Mouse (Mus musculus) adrenal gland, postnatal 4 days (tissue): ENCODE measurements at regions not wholly inside any gene's neighbourhood (a gene's known extent, or its start where the extent isn't known, plus 50 kb on each side); places are given as distances from the start of the nearest gene placed in this dataset.

Source experiments
- DNase-seq, 2 experiments: peaks; one replicate each; pipeline ENCODE4 v3.0.0; 2021 to 2022; ENCODE audit warnings: low spot score in 2 of 2, mixed read lengths in 2 of 2

DNA sequence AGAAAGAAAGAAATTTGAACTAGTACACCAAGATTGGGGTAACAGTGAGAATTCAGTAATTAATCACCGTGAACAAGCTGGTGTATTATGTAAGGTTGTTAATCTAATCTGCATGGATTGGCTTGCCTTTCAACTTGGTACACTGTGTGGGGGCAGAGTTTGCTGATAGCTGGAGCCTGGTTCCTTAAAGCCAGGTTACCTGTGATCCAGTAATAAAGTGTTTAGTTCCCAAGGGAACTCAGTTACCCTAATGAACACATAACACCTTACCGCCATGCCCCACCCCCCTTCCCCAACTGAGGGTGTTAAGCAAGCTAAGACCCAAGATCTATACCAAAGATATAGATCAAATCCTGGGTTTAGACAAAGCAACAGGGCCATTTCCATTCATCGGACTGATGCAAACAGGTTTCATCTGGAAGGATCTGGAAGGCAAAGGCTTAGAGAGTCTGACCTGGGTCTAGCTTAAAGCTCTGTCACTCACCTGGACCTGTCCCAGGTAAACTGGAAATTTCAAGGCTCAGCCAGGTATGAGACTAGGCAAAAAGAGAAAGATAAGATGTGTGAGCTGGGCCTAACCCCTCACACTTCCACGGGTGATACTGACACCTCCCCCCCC lies 155.8 kb downstream of the Ly86 start:
- no peak for DNase-seq

GRCm38 (mm10) chr13:37503449-37503848 lies 158.4 kb downstream of the Ly86 start:
- no peak for DNase-seq

- no peak for DNase-seq
Observed at GRCm38 (mm10) chr13:37503898-37504297, 158.9 kb downstream of the Ly86 start.

DNA sequence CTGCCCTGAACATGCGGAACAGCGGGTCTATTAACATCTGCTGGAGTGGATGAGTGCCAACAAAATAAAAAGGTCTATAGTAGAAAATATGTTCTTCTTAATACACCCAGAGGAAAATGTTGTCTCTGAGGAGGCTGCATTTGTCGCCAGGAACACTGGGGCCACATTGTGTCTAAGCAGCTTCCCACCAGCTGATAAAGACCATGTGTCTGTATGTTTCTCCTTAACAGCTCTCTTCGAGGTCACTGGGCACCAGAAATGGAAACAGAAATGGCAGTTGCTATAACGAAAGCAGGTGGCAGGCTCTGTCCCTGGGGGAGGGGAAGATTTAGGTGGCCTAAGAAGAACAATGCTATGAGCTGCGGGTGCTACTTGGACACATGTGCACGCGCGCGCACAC lies 159.4 kb downstream of the Ly86 start:
- DNase-seq, result no peak

- no peak for DNase-seq
Observed at GRCm38 (mm10) chr13:37505617-37506016, 160.6 kb downstream of the Ly86 start.

DNA sequence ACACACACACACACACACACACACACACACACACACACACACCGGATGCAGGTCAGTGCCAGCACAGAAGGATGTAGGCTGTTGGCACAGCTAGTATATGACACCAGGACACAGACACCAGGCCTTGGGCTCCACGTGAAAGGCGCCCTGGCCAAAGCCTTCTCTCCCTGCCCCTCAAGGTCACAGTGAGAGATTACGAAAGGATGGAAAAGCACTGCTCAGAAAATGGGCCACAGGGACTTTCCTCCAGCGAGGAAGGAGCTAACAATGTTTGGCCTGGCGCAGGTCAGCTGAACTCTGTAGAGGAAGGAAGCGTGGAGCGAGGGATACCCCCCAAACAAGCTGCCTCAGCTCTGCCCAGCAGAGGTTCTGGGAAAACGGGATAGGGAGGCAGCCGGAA lies 161.0 kb downstream of the Ly86 start:
- peak; percentile 37 to 69 for DNase-seq

GRCm38 (mm10) chr13:37506701-37507100 lies 161.7 kb downstream of the Ly86 start:
- no peak for DNase-seq

- no peak for DNase-seq
Observed at GRCm38 (mm10) chr13:37507146-37507545, 162.1 kb downstream of the Ly86 start.

DNA sequence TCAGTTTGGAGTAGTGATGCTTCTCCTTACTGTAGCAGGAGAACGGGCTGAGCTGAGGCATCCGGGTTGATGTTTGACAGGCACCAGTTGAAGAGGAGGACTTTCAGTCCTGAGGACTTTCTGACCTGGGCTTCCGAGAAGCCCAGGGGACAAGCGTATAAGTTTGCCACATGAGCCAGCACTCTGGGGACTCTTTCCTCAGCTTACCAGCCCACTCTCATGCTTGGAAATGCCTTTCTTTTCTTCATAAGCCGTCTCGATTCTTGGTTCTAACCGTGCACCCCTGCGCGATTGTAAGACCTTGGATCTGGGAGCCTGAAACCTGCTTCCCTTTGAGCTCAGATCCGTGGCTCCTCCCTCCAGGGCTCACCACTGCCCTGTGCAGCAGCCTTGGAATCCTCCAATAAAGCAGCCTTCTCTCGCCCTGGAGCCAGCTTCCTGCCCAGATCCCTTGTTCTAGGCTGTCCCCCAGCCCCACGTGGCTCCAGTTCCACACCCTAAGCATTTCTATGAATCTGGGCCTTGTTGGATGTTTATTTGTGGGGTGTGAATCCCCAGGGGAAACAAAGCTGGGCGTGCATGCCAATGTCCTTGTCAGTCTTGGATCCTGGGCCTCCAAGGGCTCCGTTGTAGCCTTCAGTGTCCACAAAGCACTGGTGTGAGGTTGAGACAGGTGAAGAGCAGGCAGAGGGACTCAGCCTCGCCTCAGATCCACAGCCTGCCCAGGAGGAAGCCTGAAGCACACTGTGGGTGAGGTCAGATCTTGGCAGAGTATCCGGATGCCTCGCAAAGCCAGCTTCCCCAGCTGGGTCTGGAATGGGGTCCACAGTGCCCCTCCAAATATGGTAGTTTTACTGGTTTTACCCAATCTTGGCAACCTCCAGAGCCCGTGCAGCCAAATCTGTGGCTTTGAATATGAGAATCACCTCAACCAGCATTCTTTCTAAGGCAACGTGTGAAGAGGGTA lies 163.7 kb downstream of the Ly86 start:
- no peak for DNase-seq

DNA sequence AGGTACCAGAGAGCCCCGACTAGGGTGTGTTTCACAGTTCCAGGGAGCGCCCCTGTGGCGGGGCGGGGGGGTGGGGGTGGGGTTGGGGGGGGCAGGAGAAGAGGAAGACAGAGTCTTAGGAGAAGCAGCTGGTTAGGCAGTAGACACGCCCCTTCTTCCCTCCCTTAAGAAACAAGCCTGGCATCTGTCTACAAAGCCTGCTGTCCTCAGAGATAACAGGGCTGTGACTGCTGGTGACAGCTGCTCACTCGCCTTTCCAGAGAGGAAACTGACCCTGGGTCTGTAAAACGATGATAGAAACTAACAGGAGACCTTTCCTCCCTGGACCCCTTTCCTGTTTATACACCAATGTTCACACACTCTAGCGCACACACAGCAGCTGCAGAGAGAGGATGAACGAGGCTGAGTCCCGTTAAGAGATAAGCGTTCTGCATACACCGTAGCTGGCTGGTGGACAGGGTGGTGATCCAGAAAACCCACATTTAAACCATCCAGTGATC lies 164.4 kb downstream of the Ly86 start:
- DNase-seq, result no peak

DNA sequence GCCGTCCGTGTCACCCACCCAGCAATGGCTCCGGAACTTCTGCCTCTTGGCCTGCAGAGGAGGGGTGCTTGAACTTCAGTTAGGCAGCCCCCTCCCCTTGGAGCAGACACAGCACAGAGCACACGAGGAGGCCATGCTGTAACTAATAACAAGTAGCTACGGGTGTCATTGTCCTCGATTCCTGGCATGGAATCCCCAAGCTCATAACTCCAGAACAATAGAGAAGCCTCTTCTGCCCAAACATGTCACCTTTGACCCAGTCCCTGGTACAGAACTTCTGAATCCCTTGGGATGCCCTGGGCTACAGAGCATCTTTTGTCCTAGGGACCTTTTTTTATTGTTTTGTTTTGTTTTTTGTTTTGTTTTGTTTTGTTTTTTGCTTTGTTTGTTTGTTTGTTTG lies 165.5 kb downstream of the Ly86 start:
- no peak for DNase-seq

DNA sequence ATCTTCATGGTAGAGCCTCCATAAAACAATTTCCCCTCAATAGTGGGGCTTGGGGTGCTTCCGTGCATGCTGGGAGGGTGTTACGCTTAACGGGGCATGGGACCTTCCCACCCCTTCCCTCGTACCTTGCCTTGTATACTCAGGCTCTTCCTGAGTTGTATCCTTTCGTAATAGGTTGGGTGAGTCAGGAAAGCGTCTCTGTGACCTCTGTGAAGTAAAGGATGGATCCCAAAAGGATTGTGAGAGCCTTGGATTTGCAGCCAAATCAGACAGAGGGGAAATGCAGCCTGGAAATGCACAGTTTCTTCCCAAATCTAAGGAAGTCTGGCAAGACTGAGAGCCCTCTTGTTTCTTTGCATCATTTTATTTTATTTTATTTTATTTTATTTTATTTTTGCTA lies 166.0 kb downstream of the Ly86 start:
- DNase-seq, result no peak

- DNase-seq, result no peak
Observed at GRCm38 (mm10) chr13:37511406-37511805, 166.4 kb downstream of the Ly86 start.

DNA sequence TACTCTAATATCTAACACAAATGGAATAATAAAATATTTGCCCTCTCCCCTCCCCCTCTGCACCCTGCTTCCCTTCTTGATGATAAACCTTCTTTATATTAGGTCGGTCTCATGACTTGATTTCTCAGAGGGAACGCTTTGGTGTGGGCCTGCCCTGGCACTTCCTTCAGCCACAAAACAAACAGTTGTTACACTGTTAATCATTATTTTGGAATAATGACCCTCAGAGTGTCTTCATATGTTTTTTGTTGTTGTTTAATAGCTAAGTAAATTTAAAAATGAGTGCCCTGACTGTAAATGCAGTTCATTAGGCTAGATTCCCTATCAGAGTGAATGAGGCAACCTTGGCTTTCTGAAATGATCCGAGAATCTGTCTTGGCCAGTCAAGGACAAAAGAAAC lies 167.8 kb downstream of the Ly86 start:
- DNase-seq, result no peak

- DNase-seq, result no peak
Observed at GRCm38 (mm10) chr13:37513206-37513904, 168.3 kb downstream of the Ly86 start.

- no peak for DNase-seq
Observed at GRCm38 (mm10) chr13:37513905-37514607, 169.0 kb downstream of the Ly86 start.

- no peak for DNase-seq
Observed at GRCm38 (mm10) chr13:37514641-37515305, 169.8 kb downstream of the Ly86 start.

DNA sequence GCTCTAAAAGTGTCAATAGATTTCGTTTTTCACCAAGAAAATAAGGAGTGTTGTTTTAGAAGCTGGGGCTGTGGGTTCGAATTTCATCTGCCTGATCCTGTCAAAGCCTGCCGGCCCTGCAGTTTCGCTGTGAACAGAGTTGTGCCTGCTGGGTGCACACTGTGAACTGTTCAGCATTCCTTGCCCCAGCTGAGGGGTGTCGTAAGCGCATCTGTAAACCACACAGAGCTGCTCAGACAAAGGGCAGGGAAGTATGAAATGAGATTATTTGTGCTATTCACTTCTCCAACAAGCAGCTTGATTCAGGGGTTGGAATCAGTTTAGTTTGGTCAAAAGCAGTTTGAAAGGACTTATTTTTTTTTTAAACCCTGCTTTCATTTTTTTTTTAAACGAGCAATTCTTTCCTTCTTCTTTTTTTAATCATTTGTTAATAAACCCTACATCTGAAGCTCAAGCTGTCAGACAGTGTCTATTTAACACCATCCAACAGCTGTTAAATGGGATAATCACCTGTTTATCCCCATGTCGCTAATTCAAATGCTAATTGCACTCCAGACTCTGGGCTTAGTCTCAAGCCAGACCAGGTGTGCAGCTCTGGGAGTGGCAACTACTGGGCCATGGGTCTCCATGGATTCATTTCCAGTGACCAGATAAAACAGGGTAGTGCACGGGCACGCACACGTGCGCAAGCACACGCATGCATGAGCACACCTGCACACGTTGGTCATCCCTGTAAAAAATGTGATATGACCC lies 172.2 kb downstream of the Ly86 start:
- DNase-seq, result no peak

GRCm38 (mm10) chr13:37519948-37520347 lies 174.9 kb downstream of the Ly86 start:
- DNase-seq, result no peak
